Mouse (Mus musculus): ENCODE data around the gene Map2k7.

GRCm38 (mm10) chr8:4219617-4220016 lies 18.9 kb upstream of the Map2k7 start:
- TF ChIP-seq POLR2A (IDR thresholded peaks at IDR 0.05; ENCODE audit: control insufficient read depth, low read depth, low read length) = no peak
- TF ChIP-seq CTCF (IDR thresholded peaks at IDR 0.05; ENCODE audit: control insufficient read depth, insufficient read depth, insufficient replicate concordance, low read depth, low read length) = no peak
